Mouse (Mus musculus): Measurements from ENCODE around the gene Tspan14. TPM values are rescaled to one million over a fixed set of nuclear protein-coding genes. Genes with fewer than 3 reads are reported as not detected.

Gene Tspan14
- polyA plus RNA-seq, 2 experiments = 22.0 to 25.4 TPM

DNA sequence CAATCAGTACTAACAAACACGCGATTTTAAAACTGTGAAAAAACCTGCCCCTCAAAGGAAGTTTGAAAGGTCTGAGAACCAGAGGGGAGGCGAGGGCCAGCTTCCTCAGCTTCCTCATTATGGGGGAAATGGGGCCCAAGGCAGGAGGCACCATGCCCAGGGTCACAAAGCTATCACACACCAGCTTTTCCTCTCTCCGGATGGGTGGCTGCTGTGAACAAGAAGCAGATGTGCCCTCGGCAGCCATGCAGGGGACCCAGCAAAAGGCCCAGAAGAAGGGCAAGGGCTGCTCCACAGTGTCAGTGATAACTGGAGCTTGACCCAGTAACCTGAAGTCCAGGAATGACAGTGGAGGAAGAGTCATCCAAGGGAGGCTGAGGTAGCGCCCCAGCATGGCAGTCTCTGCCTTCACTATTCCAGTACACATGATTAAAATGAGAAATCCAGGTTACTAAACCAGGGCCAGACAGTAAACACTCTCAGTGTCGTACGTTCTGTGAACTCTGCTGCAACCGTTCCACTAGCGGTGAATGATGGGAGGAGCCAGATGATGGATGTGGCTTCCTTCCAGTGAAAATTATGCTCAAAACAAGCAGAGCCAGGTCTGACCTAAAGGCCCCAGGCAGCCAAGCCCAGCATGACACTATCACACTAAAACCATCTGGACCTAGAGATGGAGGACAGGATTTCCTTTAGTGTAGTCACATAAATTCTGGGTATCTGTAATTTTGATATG lies 42.1 kb downstream of the Tspan14 start:
- Histone ChIP-seq H3K9ac (replicated peaks) (no peak overlapping the region), H3K4me1 (replicated peaks; ENCODE audit: control insufficient read depth in 2 of 2, insufficient read depth in 2 of 2, low read length in 1 of 2) (peaks cover 16 to 52% of the 10 kb centered on the region in 2 experiments; a peak in 3 of 4 replicates), H3K27ac (no peak overlapping the region), H3K9me3 (ENCODE audit: control insufficient read depth, low read length) (no peaks in the 10 kb centered on the region), H3K4me2 (ENCODE audit: low read depth) (peak overlapping the region; percentile 4; the same call in 1 of the 2 replicates), H3K27me3 (ENCODE audit: control insufficient read depth, insufficient read depth, low read length) (no peaks in the 10 kb centered on the region), H3K36me3 (replicated peaks; ENCODE audit: control insufficient read depth, insufficient read depth, low read depth) (no peaks in the 10 kb centered on the region; the same call in 1 of the 2 replicates), H3K4me3 (ENCODE audit: insufficient read depth in 1 of 2, low read depth in 2 of 2, low read length in 2 of 2) (no peak overlapping the region)
- 15% methylated on average over 10 of the region's 10 CpGs for WGBS (ENCODE audit: insufficient replicate concordance)
- DNase-seq (ENCODE audit: low read depth in 3 of 3, low spot score in 3 of 3) (peak in 2 of 3 experiments; percentile 31 to 37), ATAC-seq (ENCODE audit: insufficient read depth) (peak; percentile 47; the same call in 1 of the 2 replicates)
- TF ChIP-seq EP300 (IDR thresholded peaks at IDR 0.05; ENCODE audit: low read depth) = no peak
- TF ChIP-seq CTCF (IDR thresholded peaks at IDR 0.05; ENCODE audit: low read depth) = no peak

- TF ChIP-seq CTCF (IDR thresholded peaks at IDR 0.05; ENCODE audit: low read depth) (no peak), EP300 (IDR thresholded peaks at IDR 0.05; ENCODE audit: low read depth) (no peak)
- peaks cover 7 to 38% of the 10 kb centered on the region in 2 experiments; a peak in 3 of 4 replicates for H3K4me1 ChIP-seq (replicated peaks; ENCODE audit: control insufficient read depth in 2 of 2, insufficient read depth in 2 of 2, low read length in 1 of 2)
- H3K4me3 ChIP-seq (ENCODE audit: insufficient read depth in 1 of 2, low read depth in 2 of 2, low read length in 2 of 2) = no peak overlapping the region
- DNase-seq (ENCODE audit: low read depth in 3 of 3, low spot score in 3 of 3) (no peak), ATAC-seq (ENCODE audit: insufficient read depth) (no peak)
- no peaks in the 10 kb centered on the region for H3K9me3 ChIP-seq (ENCODE audit: control insufficient read depth, low read length)
- no peak overlapping the region for H3K4me2 ChIP-seq (ENCODE audit: low read depth)
- no peaks in the 10 kb centered on the region; the same call in 1 of the 2 replicates for H3K36me3 ChIP-seq (replicated peaks; ENCODE audit: control insufficient read depth, insufficient read depth, low read depth)
- H3K9ac ChIP-seq (replicated peaks) = no peak overlapping the region
- H3K27me3 ChIP-seq (ENCODE audit: control insufficient read depth, insufficient read depth, low read length) = no peaks in the 10 kb centered on the region
- H3K27ac ChIP-seq = no peak overlapping the region
- WGBS (ENCODE audit: insufficient replicate concordance) = 68% methylated on average over 1 of the region's 1 CpGs
Measured at GRCm38 (mm10) chr14:40921241-40921640, 45.4 kb downstream of the Tspan14 start.

DNA sequence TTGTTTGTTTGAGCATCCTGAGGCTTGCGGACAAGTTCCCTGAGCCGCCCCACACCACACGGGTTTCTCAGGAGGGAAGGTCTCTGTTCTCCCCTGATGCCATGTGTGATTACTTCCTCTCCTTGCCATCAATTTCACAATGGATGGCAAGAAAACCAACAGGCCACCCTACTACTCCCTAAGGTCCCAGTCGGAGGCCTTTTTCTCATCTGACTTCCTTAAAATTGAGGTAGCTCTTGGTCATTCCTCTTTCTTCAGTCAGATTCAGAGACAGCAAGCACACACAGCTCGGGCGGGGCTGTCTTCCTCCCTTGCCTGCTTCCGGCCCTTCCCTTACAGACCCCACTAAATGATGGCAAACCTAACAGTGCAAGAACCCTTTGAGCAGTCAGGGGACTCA lies 47.1 kb downstream of the Tspan14 start:
- H3K4me2 ChIP-seq (ENCODE audit: low read depth) = no peak overlapping the region
- H3K4me3 ChIP-seq (ENCODE audit: insufficient read depth in 1 of 2, low read depth in 2 of 2, low read length in 2 of 2) = no peak overlapping the region
- ATAC-seq (ENCODE audit: insufficient read depth) (no peak), DNase-seq (ENCODE audit: low read depth in 3 of 3, low spot score in 3 of 3) (no peak)
- H3K36me3 ChIP-seq (replicated peaks; ENCODE audit: control insufficient read depth, insufficient read depth, low read depth) = peaks cover 7% of the 10 kb centered on the region
- 46% methylated on average over 7 of the region's 7 CpGs for WGBS (ENCODE audit: insufficient replicate concordance)
- peaks cover 1 to 32% of the 10 kb centered on the region in 2 experiments; a peak in 3 of 4 replicates for H3K4me1 ChIP-seq (replicated peaks; ENCODE audit: control insufficient read depth in 2 of 2, insufficient read depth in 2 of 2, low read length in 1 of 2)
- H3K9me3 ChIP-seq (ENCODE audit: control insufficient read depth, low read length) = no peaks in the 10 kb centered on the region
- no peaks in the 10 kb centered on the region for H3K27me3 ChIP-seq (ENCODE audit: control insufficient read depth, insufficient read depth, low read length)
- TF ChIP-seq CTCF (IDR thresholded peaks at IDR 0.05; ENCODE audit: low read depth) (no peak), EP300 (IDR thresholded peaks at IDR 0.05; ENCODE audit: low read depth) (no peak)
- H3K9ac ChIP-seq (replicated peaks) = no peak overlapping the region
- no peak overlapping the region for H3K27ac ChIP-seq

GRCm38 (mm10) chr14:40918477-40918876 lies 48.1 kb downstream of the Tspan14 start:
- peaks cover 14% of the 10 kb centered on the region for H3K36me3 ChIP-seq (replicated peaks; ENCODE audit: control insufficient read depth, insufficient read depth, low read depth)
- H3K9ac ChIP-seq (replicated peaks) = no peak overlapping the region
- no peak overlapping the region for H3K4me3 ChIP-seq (ENCODE audit: insufficient read depth in 1 of 2, low read depth in 2 of 2, low read length in 2 of 2)
- H3K27ac ChIP-seq = no peak overlapping the region
- ATAC-seq (ENCODE audit: insufficient read depth) (no peak), DNase-seq (ENCODE audit: low read depth in 3 of 3, low spot score in 3 of 3) (no peak)
- H3K4me1 ChIP-seq (replicated peaks; ENCODE audit: control insufficient read depth in 2 of 2, insufficient read depth in 2 of 2, low read length in 1 of 2) = peaks cover 0 to 24% of the 10 kb centered on the region in 2 experiments; a peak in 2 of 4 replicates
- H3K27me3 ChIP-seq (ENCODE audit: control insufficient read depth, insufficient read depth, low read length) = no peaks in the 10 kb centered on the region
- H3K4me2 ChIP-seq (ENCODE audit: low read depth) = no peak overlapping the region
- TF ChIP-seq CTCF (IDR thresholded peaks at IDR 0.05; ENCODE audit: low read depth) (no peak), EP300 (IDR thresholded peaks at IDR 0.05; ENCODE audit: low read depth) (no peak)
- H3K9me3 ChIP-seq (ENCODE audit: control insufficient read depth, low read length) = no peaks in the 10 kb centered on the region
- WGBS (ENCODE audit: insufficient replicate concordance) = 66% methylated on average over 5 of the region's 7 CpGs

DNA sequence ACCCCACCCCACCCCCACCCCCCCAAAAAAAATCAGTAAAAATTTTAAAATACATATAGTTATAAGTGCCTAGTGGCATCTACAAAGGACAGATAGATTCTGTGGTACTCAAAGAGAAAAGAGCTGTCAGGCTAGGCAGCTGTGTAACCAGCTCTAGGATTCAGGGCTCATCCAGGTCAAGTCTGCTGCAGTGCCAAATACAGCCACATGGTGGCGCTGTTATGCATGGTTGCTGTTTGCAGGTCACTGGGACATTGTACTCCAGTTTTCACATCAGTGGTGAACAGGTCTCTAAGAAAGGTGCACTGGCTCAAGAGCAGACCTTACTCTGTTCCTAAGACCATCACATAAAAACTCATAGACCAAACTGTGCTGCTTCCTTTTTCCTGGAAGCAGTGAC lies 49.0 kb downstream of the Tspan14 start:
- 0% methylated on average over 1 of the region's 1 CpGs for WGBS (ENCODE audit: insufficient replicate concordance)
- TF ChIP-seq CTCF (IDR thresholded peaks at IDR 0.05; ENCODE audit: low read depth) (peak; percentile 99), EP300 (IDR thresholded peaks at IDR 0.05; ENCODE audit: low read depth) (no peak)
- H3K36me3 ChIP-seq (replicated peaks; ENCODE audit: control insufficient read depth, insufficient read depth, low read depth) = peaks cover 20% of the 10 kb centered on the region
- no peaks in the 10 kb centered on the region for H3K9me3 ChIP-seq (ENCODE audit: control insufficient read depth, low read length)
- no peak overlapping the region for H3K9ac ChIP-seq (replicated peaks)
- H3K4me3 ChIP-seq (ENCODE audit: insufficient read depth in 1 of 2, low read depth in 2 of 2, low read length in 2 of 2) = no peak overlapping the region
- DNase-seq (ENCODE audit: low read depth in 3 of 3, low spot score in 3 of 3) = peak; percentile 55 to 65 (median 56)
- H3K27ac ChIP-seq = no peak overlapping the region
- no peak overlapping the region for H3K4me2 ChIP-seq (ENCODE audit: low read depth)
- H3K27me3 ChIP-seq (ENCODE audit: control insufficient read depth, insufficient read depth, low read length) = no peaks in the 10 kb centered on the region
- H3K4me1 ChIP-seq (replicated peaks; ENCODE audit: control insufficient read depth in 2 of 2, insufficient read depth in 2 of 2, low read length in 1 of 2) = peaks cover 0 to 21% of the 10 kb centered on the region in 2 experiments; a peak in 2 of 4 replicates
- peak; percentile 34; the same call in 1 of the 2 replicates for ATAC-seq (ENCODE audit: insufficient read depth)
